Mouse (Mus musculus) megakaryocyte-erythroid progenitor cell, adult 5 weeks (primary cell): ENCODE data around the gene Zbtb39. TPM values are rescaled to one million over a fixed set of nuclear protein-coding genes. Genes with fewer than 3 reads are reported as not detected.

ENCODE experiments used
- polyA plus RNA-seq: library from polyadenylated mRNA; stranded (reverse); fragments of >175 nt; gene quantifications from 2 replicates; pipeline ENCODE4 v1.2.3, GENCODE M21; 2012

Gene Zbtb39
- polyA plus RNA-seq = 3.3 and 4.3 TPM in 2 replicates

GRCm38 (mm10) chr10:127739083-127739660 is at the start of gene Zbtb39:
Zbtb39 (plus strand) TSS chr10:127739538.

GRCm38 (mm10) chr10:127704766-127705220 is 34.5 kb upstream of the Zbtb39 start, which contains the start of gene Myo1a:
Myo1a (plus strand) TSS chr10:127705170.

GRCm38 (mm10) chr10:127724178-127724577 is 15.2 kb upstream of the Zbtb39 start, which contains the start of gene Tac2:
Tac2 (plus strand) TSS chr10:127724478.

GRCm38 (mm10) chr10:127751548-127751947 is 12.2 kb downstream of the Zbtb39 start, which contains the start of gene Gpr182:
Gpr182 (minus strand) TSS chr10:127751732.

GRCm38 (mm10) chr10:127759181-127760110 is 20.1 kb downstream of the Zbtb39 start, which contains the start of the genes Rdh1 and Rdh16f1:
Rdh1 (plus strand) TSS chr10:127759721.
Rdh16f1 (plus strand) TSS chr10:127759787.

GRCm38 (mm10) chr10:127776011-127776410 is 36.7 kb downstream of the Zbtb39 start, which contains the start of gene Rdh9:
Rdh9 (plus strand) TSS chr10:127776386.

Other genes starting within 250 kb of the Zbtb39 start
- gene Stac3, start 237.9 kb upstream of the Zbtb39 start, polyA plus RNA-seq = 1.1 and 1.8 TPM in 2 replicates
- gene Ndufa4l2, start 224.6 kb upstream of the Zbtb39 start, polyA plus RNA-seq = 0.38 TPM in 1 of 2 replicates, not detected in the other
- gene Shmt2, start 217.1 kb upstream of the Zbtb39 start, polyA plus RNA-seq = 201 and 228 TPM in 2 replicates
- gene Nxph4, start 205.0 kb upstream of the Zbtb39 start, polyA plus RNA-seq = 0.10 and 0.17 TPM in 2 replicates
- gene Lrp1, start 118.4 kb upstream of the Zbtb39 start, polyA plus RNA-seq = 19.8 and 39.8 TPM in 2 replicates
- gene Stat6, start 96.6 kb upstream of the Zbtb39 start, polyA plus RNA-seq = 48.1 and 50.8 TPM in 2 replicates
- 1.4 and 2.7 TPM in 2 replicates for gene Nemp1, start 72.6 kb upstream of the Zbtb39 start, polyA plus RNA-seq
- 29.9 and 35.3 TPM in 2 replicates for gene Nab2, start 71.0 kb upstream of the Zbtb39 start, polyA plus RNA-seq
- gene Myo1a, start 34.4 kb upstream of the Zbtb39 start, polyA plus RNA-seq = 0.04 TPM in 1 of 2 replicates, not detected in the other
- 0.56 and 0.88 TPM in 2 replicates for gene Tac2, start 15.1 kb upstream of the Zbtb39 start, polyA plus RNA-seq
- 0.01 TPM in 1 of 2 replicates, not detected in the other for gene Gpr182, start 12.2 kb downstream of the Zbtb39 start, polyA plus RNA-seq
- 0.02 TPM in 1 of 2 replicates, not detected in the other for gene Rdh1, start 20.2 kb downstream of the Zbtb39 start, polyA plus RNA-seq
- not detected in 2 replicates for gene Rdh16f1, start 20.2 kb downstream of the Zbtb39 start, polyA plus RNA-seq
- gene Rdh9, start 36.8 kb downstream of the Zbtb39 start, polyA plus RNA-seq = not detected in 2 replicates
- gene Rdh16, start 61.6 kb downstream of the Zbtb39 start, polyA plus RNA-seq = 0.03 TPM in 1 of 2 replicates, not detected in the other
- not detected in 2 replicates for gene Rdh19, start 110.4 kb downstream of the Zbtb39 start, polyA plus RNA-seq
- not detected in 2 replicates for gene Rdh16f2, start 126.9 kb downstream of the Zbtb39 start, polyA plus RNA-seq
- not detected in 2 replicates for gene Rdh7, start 149.3 kb downstream of the Zbtb39 start, polyA plus RNA-seq
- not detected in 2 replicates for gene Sdr9c7, start 159.0 kb downstream of the Zbtb39 start, polyA plus RNA-seq